Mouse (Mus musculus): ENCODE measurements at regions not wholly inside any gene's neighbourhood (a gene's known extent, or its start where the extent isn't known, plus 50 kb on each side); places are given as distances from the start of the nearest gene placed in this dataset.

GRCm38 (mm10) chr13:110450526-110450925 is 55.7 kb downstream of the Plk2 start:
- no peak for DNase-seq (ENCODE audit: low spot score in 2 of 2)

GRCm38 (mm10) chr13:110452009-110452525 is 57.2 kb downstream of the Plk2 start:
- DNase-seq (ENCODE audit: low spot score in 2 of 2): no peak

GRCm38 (mm10) chr13:110455085-110455484 is 60.2 kb downstream of the Plk2 start:
- DNase-seq (ENCODE audit: low spot score in 2 of 2): no peak

- DNase-seq (ENCODE audit: low spot score in 2 of 2): no peak
These were observed 60.8 kb downstream of the Plk2 start for GRCm38 (mm10) chr13:110455569-110456196.

- no peak for DNase-seq (ENCODE audit: low spot score in 2 of 2)
These were observed 63.9 kb downstream of the Plk2 start for GRCm38 (mm10) chr13:110458701-110459100.

GRCm38 (mm10) chr13:110461581-110461980 is 66.7 kb downstream of the Plk2 start:
- DNase-seq (ENCODE audit: low spot score in 2 of 2): no peak

- no peak for DNase-seq (ENCODE audit: low spot score in 2 of 2)
These were observed 76.7 kb downstream of the Plk2 start for GRCm38 (mm10) chr13:110471526-110471925.

GRCm38 (mm10) chr13:110477709-110478108 is 82.9 kb downstream of the Plk2 start:
- DNase-seq (ENCODE audit: low spot score in 2 of 2): peak; percentile 3 to 26

GRCm38 (mm10) chr13:110484358-110484940 is 89.6 kb downstream of the Plk2 start:
- peak; percentile 1 to 5 for DNase-seq (ENCODE audit: low spot score in 2 of 2)

- DNase-seq (ENCODE audit: low spot score in 2 of 2): no peak
These were observed 90.7 kb downstream of the Plk2 start for GRCm38 (mm10) chr13:110485515-110485914.

- DNase-seq (ENCODE audit: low spot score in 2 of 2): no peak
These were observed 95.3 kb downstream of the Plk2 start for GRCm38 (mm10) chr13:110490166-110490565.

- DNase-seq (ENCODE audit: low spot score in 2 of 2): no peak
These were observed 97.6 kb downstream of the Plk2 start for GRCm38 (mm10) chr13:110492296-110493001.

- no peak for DNase-seq (ENCODE audit: low spot score in 2 of 2)
These were observed 98.2 kb downstream of the Plk2 start for GRCm38 (mm10) chr13:110493002-110493552.

GRCm38 (mm10) chr13:110497461-110497860 is 102.6 kb downstream of the Plk2 start:
- no peak for DNase-seq (ENCODE audit: low spot score in 2 of 2)

GRCm38 (mm10) chr13:110507814-110508362 is 113.0 kb downstream of the Plk2 start:
- DNase-seq (ENCODE audit: low spot score in 2 of 2): no peak

- no peak for DNase-seq (ENCODE audit: low spot score in 2 of 2)
These were observed 123.1 kb downstream of the Plk2 start for GRCm38 (mm10) chr13:110517986-110518385.

- DNase-seq (ENCODE audit: low spot score in 2 of 2): no peak
These were observed 128.1 kb downstream of the Plk2 start for GRCm38 (mm10) chr13:110522974-110523373.

GRCm38 (mm10) chr13:110527681-110528080 is 132.8 kb downstream of the Plk2 start:
- no peak for DNase-seq (ENCODE audit: low spot score in 2 of 2)

- DNase-seq (ENCODE audit: low spot score in 2 of 2): no peak
These were observed 134.8 kb downstream of the Plk2 start for GRCm38 (mm10) chr13:110529624-110530023.

GRCm38 (mm10) chr13:110534320-110534764 is 139.5 kb downstream of the Plk2 start:
- DNase-seq (ENCODE audit: low spot score in 2 of 2): no peak

GRCm38 (mm10) chr13:110535785-110536184 is 140.9 kb downstream of the Plk2 start:
- DNase-seq (ENCODE audit: low spot score in 2 of 2): no peak

GRCm38 (mm10) chr13:110537960-110538463 is 143.2 kb downstream of the Plk2 start:
- DNase-seq (ENCODE audit: low spot score in 2 of 2): no peak
